Mouse (Mus musculus) myocyte (in vitro differentiated cells): ENCODE data around the gene Hoxb7. TPM values are rescaled to one million over a fixed set of nuclear protein-coding genes. Genes with fewer than 3 reads are reported as not detected.

Experiments used
- H3K27me3 ChIP-seq: one replicate; pipeline ENCODE4 v1.6.1; 2011; ENCODE audit not compliant: control insufficient read depth, insufficient read depth, insufficient read length
- H3K36me3 ChIP-seq: one replicate; pipeline ENCODE4 v1.6.1; 2011; ENCODE audit not compliant: control insufficient read depth, insufficient read depth
- H3K4me2 ChIP-seq: one replicate; pipeline ENCODE4 v1.6.1; 2011; ENCODE audit warnings: low read depth, control low read depth
- H3K4me3 ChIP-seq: one replicate; pipeline ENCODE4 v1.5.1; 2011; ENCODE audit warnings: mild to moderate bottlenecking, control low read depth, moderate library complexity
- H3K79me2 ChIP-seq: one replicate; pipeline ENCODE4 v1.6.1; 2011; ENCODE audit not compliant: control insufficient read depth, insufficient read depth
- H3ac ChIP-seq: one replicate; pipeline ENCODE4 v1.6.1; 2011; ENCODE audit not compliant: control insufficient read depth, insufficient read length
- CEBPB ChIP-seq: IDR thresholded peaks from 2 replicates; pipeline ENCODE4 v1.6.1; 2011; ENCODE audit warnings: mild to moderate bottlenecking, moderate library complexity; ENCODE audit not compliant: poor library complexity, insufficient read depth, severe bottlenecking
- E2F4 ChIP-seq: IDR thresholded peaks from one replicate; pipeline ENCODE4 v1.6.1; 2011; ENCODE audit warnings: mild to moderate bottlenecking, control low read depth, moderate library complexity; ENCODE audit not compliant: insufficient read depth
- MAX ChIP-seq: IDR thresholded peaks from one replicate; pipeline ENCODE4 v1.6.1; 2011; ENCODE audit warnings: low read depth, mild to moderate bottlenecking, control low read depth
- MYOD1 ChIP-seq, 3 experiments: IDR thresholded peaks; one replicate each; pipeline ENCODE4 v1.6.1; 2011; ENCODE audit warnings: control low read depth in 2 of 3, low read depth in 2 of 3, mild to moderate bottlenecking in 2 of 3, moderate library complexity in 1 of 3; ENCODE audit not compliant: insufficient read length in 2 of 3, control insufficient read depth in 1 of 3
- MYOG ChIP-seq, 3 experiments: IDR thresholded peaks; one replicate each; pipeline ENCODE4 v1.6.1; 2011; ENCODE audit warnings: control low read depth in 2 of 3, low read depth in 2 of 3, mild to moderate bottlenecking in 2 of 3; ENCODE audit not compliant: insufficient read length in 2 of 3, control insufficient read depth in 1 of 3, insufficient read depth in 1 of 3
- POLR2A ChIP-seq: IDR thresholded peaks from one replicate; pipeline ENCODE4 v1.6.1; 2011; ENCODE audit warnings: low read depth, mild to moderate bottlenecking, control low read depth, moderate library complexity; ENCODE audit not compliant: insufficient read length
- POLR2AphosphoS2 ChIP-seq: IDR thresholded peaks from one replicate; pipeline ENCODE4 v1.6.1; 2011; ENCODE audit warnings: low read depth, control low read depth; ENCODE audit not compliant: insufficient read length
- REST ChIP-seq: IDR thresholded peaks from one replicate; pipeline ENCODE4 v1.6.1; 2011; ENCODE audit warnings: mild to moderate bottlenecking, control low read depth, moderate library complexity; ENCODE audit not compliant: insufficient read depth, insufficient read length
- SRF ChIP-seq: IDR thresholded peaks from one replicate; pipeline ENCODE4 v1.6.1; 2011; ENCODE audit warnings: low read depth; ENCODE audit not compliant: control insufficient read depth, insufficient read length
- TCF12 ChIP-seq: IDR thresholded peaks from one replicate; pipeline ENCODE4 v1.6.1; 2011; ENCODE audit warnings: mild to moderate bottlenecking, control low read depth; ENCODE audit not compliant: poor library complexity, insufficient read depth, severe bottlenecking
- TCF3 ChIP-seq: IDR thresholded peaks from one replicate; pipeline ENCODE4 v1.6.1; 2011; ENCODE audit warnings: low read depth, control low read depth; ENCODE audit not compliant: insufficient read length
- USF1 ChIP-seq: IDR thresholded peaks from one replicate; pipeline ENCODE4 v1.6.1; 2011; ENCODE audit warnings: low read depth, mild to moderate bottlenecking, control low read depth, moderate library complexity
- polyA plus RNA-seq: library from polyadenylated mRNA; unstranded; fragments of >200 nt; fragmentation: generic; extraction: Trizol; gene quantifications from one replicate; pipeline ENCODE4 v1.2.1, GENCODE M21; 2012; ENCODE audit warnings: missing spikeins

Hoxb7 gene
- polyA plus RNA-seq, 1 experiment, result 0.06 TPM

GRCm38 (mm10) chr11:96254221-96254620 lies 32.2 kb upstream of the Hoxb7 start:
- Histone ChIP-seq H3K4me3 (no peak overlapping the region), H3K79me2 (no peaks in the 10 kb centered on the region), H3K4me2 (no peak overlapping the region), H3ac (no peak overlapping the region), H3K36me3 (no peaks in the 10 kb centered on the region), H3K27me3 (peaks cover 79% of the 10 kb centered on the region)
- TF ChIP-seq TCF12 (no peak), MAX (no peak), MYOG (IDR thresholded peaks at IDR 0.05; ENCODE audit: control insufficient read depth in 1 of 3, insufficient read depth in 1 of 3, insufficient read length in 2 of 3, low read depth in 2 of 3) (no peak), SRF (no peak), POLR2A (no peak), REST (no peak), POLR2AphosphoS2 (no peak), E2F4 (no peak), MYOD1 (IDR thresholded peaks at IDR 0.05; ENCODE audit: control insufficient read depth in 1 of 3, insufficient read length in 2 of 3, low read depth in 2 of 3) (no peak), TCF3 (no peak), CEBPB (no peak), USF1 (no peak)

GRCm38 (mm10) chr11:96255111-96255995 lies 31.1 kb upstream of the Hoxb7 start:
- Histone ChIP-seq H3K36me3 (no peaks in the 10 kb centered on the region), H3ac (no peak overlapping the region), H3K4me2 (no peak overlapping the region), H3K4me3 (no peak overlapping the region), H3K27me3 (peaks cover 72% of the 10 kb centered on the region), H3K79me2 (no peaks in the 10 kb centered on the region)
- TF ChIP-seq MYOG (IDR thresholded peaks at IDR 0.05; ENCODE audit: control insufficient read depth in 1 of 3, insufficient read depth in 1 of 3, insufficient read length in 2 of 3, low read depth in 2 of 3), result no peak

- no peak overlapping the region for H3ac ChIP-seq
- H3K4me3 ChIP-seq, result no peak overlapping the region
- H3K36me3 ChIP-seq, result no peaks in the 10 kb centered on the region
- no peak overlapping the region for H3K4me2 ChIP-seq
- no peaks in the 10 kb centered on the region for H3K79me2 ChIP-seq
- TF ChIP-seq POLR2A, result no peak
- no peak for TF ChIP-seq E2F4
- no peak for TF ChIP-seq CEBPB
- TF ChIP-seq MYOD1 (IDR thresholded peaks at IDR 0.05; ENCODE audit: control insufficient read depth in 1 of 3, insufficient read length in 2 of 3, low read depth in 2 of 3), result no peak
- TF ChIP-seq USF1, result no peak
- no peak for TF ChIP-seq TCF3
- TF ChIP-seq SRF, result no peak
- TF ChIP-seq POLR2AphosphoS2, result no peak
- TF ChIP-seq REST, result no peak
- TF ChIP-seq TCF12, result no peak
- TF ChIP-seq MAX, result no peak
- TF ChIP-seq MYOG (IDR thresholded peaks at IDR 0.05; ENCODE audit: control insufficient read depth in 1 of 3, insufficient read depth in 1 of 3, insufficient read length in 2 of 3, low read depth in 2 of 3), result no peak
- H3K27me3 ChIP-seq, result peaks cover 72% of the 10 kb centered on the region
These were observed 30.4 kb upstream of the Hoxb7 start for GRCm38 (mm10) chr11:96255996-96256445.

GRCm38 (mm10) chr11:96257141-96257540 lies 29.3 kb upstream of the Hoxb7 start:
- Histone ChIP-seq H3K4me3 (no peak overlapping the region), H3K4me2 (no peak overlapping the region), H3ac (no peak overlapping the region), H3K79me2 (no peaks in the 10 kb centered on the region), H3K36me3 (no peaks in the 10 kb centered on the region), H3K27me3 (peaks cover 69% of the 10 kb centered on the region)
- TF ChIP-seq MYOG (IDR thresholded peaks at IDR 0.05; ENCODE audit: control insufficient read depth in 1 of 3, insufficient read depth in 1 of 3, insufficient read length in 2 of 3, low read depth in 2 of 3), result no peak
- no peak for TF ChIP-seq MAX
- no peak for TF ChIP-seq TCF12
- no peak for TF ChIP-seq MYOD1 (IDR thresholded peaks at IDR 0.05; ENCODE audit: control insufficient read depth in 1 of 3, insufficient read length in 2 of 3, low read depth in 2 of 3)
- TF ChIP-seq E2F4, result no peak
- TF ChIP-seq CEBPB, result no peak
- no peak for TF ChIP-seq POLR2AphosphoS2
- no peak for TF ChIP-seq REST
- TF ChIP-seq TCF3, result no peak
- no peak for TF ChIP-seq SRF
- TF ChIP-seq POLR2A, result no peak
- TF ChIP-seq USF1, result no peak

GRCm38 (mm10) chr11:96259038-96259437 lies 27.4 kb upstream of the Hoxb7 start:
- Histone ChIP-seq H3ac (no peak overlapping the region), H3K36me3 (no peaks in the 10 kb centered on the region), H3K27me3 (peaks cover 68% of the 10 kb centered on the region), H3K4me3 (no peak overlapping the region), H3K79me2 (no peaks in the 10 kb centered on the region), H3K4me2 (no peak overlapping the region)
- TF ChIP-seq MYOD1 (IDR thresholded peaks at IDR 0.05; ENCODE audit: control insufficient read depth in 1 of 3, insufficient read length in 2 of 3, low read depth in 2 of 3) (no peak), CEBPB (no peak), TCF3 (no peak), POLR2AphosphoS2 (no peak), MAX (no peak), TCF12 (no peak), MYOG (IDR thresholded peaks at IDR 0.05; ENCODE audit: control insufficient read depth in 1 of 3, insufficient read depth in 1 of 3, insufficient read length in 2 of 3, low read depth in 2 of 3) (no peak), REST (no peak), USF1 (no peak), POLR2A (no peak), SRF (no peak), E2F4 (no peak)
